Mouse (Mus musculus) embryonic facial prominence, embryonic 11.5 days (tissue): Measurements from ENCODE around the gene Creld2. TPM values are rescaled to one million over a fixed set of nuclear protein-coding genes. Genes with fewer than 3 reads are reported as not detected.

ENCODE experiments used
- ATAC-seq: fragments of 200-750 bp; cut with Nextera tagmentation; replicated peaks from 2 replicates; pipeline ENCODE4 v1.8.0; 2017; ENCODE audit warnings: low read depth; ENCODE audit not compliant: insufficient number of reproducible peaks, low FRiP score, low TSS enrichment
- DNase-seq: peaks from one replicate; pipeline ENCODE4 v3.0.0-alpha.2; 2015; ENCODE audit warnings: low spot score
- H3K27ac ChIP-seq: fragments of 300-500 bp; sonication (generic); replicated peaks from 2 replicates; pipeline ENCODE4 v1.5.1; 2014; ENCODE audit warnings: mild to moderate bottlenecking, low read depth, low read length, control low read depth
- H3K27me3 ChIP-seq: fragments of 300-500 bp; sonication (generic); 2 replicates; pipeline ENCODE4 v1.6.1; 2014; ENCODE audit warnings: mild to moderate bottlenecking, low read length, moderate library complexity, mixed read lengths; ENCODE audit not compliant: control insufficient read depth, insufficient read depth
- H3K36me3 ChIP-seq: fragments of 300-500 bp; sonication (generic); replicated peaks from 2 replicates; pipeline ENCODE4 v1.6.1; 2014; ENCODE audit warnings: low read depth, mild to moderate bottlenecking, low read length, moderate library complexity, mixed read lengths; ENCODE audit not compliant: control insufficient read depth, insufficient read depth
- H3K4me1 ChIP-seq: fragments of 300-500 bp; sonication (generic); 2 replicates; pipeline ENCODE4 v1.6.1; 2014; ENCODE audit warnings: low read length, mixed read lengths; ENCODE audit not compliant: control insufficient read depth, insufficient read depth
- H3K4me2 ChIP-seq: fragments of 300-500 bp; sonication (generic); 2 replicates; pipeline ENCODE4 v1.6.1; 2014; ENCODE audit warnings: low read depth, mild to moderate bottlenecking, control low read depth, low read length, moderate library complexity
- H3K4me3 ChIP-seq: fragments of 300-500 bp; sonication (generic); 2 replicates; pipeline ENCODE4 v1.5.1; 2014; ENCODE audit warnings: low read depth, low read length, control low read depth
- H3K9ac ChIP-seq: fragments of 300-500 bp; sonication (generic); replicated peaks from 2 replicates; pipeline ENCODE4 v1.6.1; 2014; ENCODE audit warnings: mild to moderate bottlenecking, control low read depth, low read length
- H3K9me3 ChIP-seq: fragments of 300-500 bp; sonication (generic); replicated peaks from 2 replicates; pipeline ENCODE4 v1.6.1; 2016; ENCODE audit warnings: mild to moderate bottlenecking, low read length, inconsistent platforms, mixed read lengths; ENCODE audit not compliant: control insufficient read depth
- WGBS: fragments of 180-500 bp; shearing (Covaris S2); extraction: QIAGEN DNeasy Blood & Tissue Kit; methylation state at CpG from one replicate; pipeline ENCODE4 v1.1.7; 2014; 5-methylcytosine and 5-hydroxymethylcytosine counted together
- polyA plus RNA-seq: library from polyadenylated mRNA; unstranded; fragments of >200 nt; fragmentation: Nextera tagmentation; extraction: Ambion mirVana; gene quantifications from 2 replicates; pipeline ENCODE4 v1.2.1, GENCODE M21; 2014

The Creld2 gene
- polyA plus RNA-seq, 1 experiment from 2014 or later = 76.6 TPM

DNA sequence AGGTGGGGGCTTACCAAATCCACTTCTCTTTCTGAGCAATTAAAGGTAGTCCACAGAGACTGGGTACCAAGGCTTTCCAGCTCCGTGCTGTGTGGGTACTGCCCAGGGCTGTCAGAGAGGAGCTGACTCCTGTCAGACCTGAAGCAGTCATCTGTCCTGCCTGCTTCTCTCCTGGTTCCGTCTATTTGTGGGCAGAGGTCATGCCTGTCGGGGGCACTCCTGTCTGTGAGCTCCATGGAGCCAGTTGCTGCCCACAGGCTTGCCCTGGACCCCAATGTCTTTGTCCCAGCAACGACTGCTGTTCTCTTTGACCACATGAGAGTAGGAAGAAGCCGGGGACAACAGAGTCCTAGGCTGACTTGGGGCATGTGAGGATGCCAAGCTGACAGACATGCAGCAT, 37.2 kb downstream of the Creld2 start:
- Histone ChIP-seq H3K9ac (no peak overlapping the region), H3K4me2 (no peak overlapping the region), H3K4me1 (no peaks in the 10 kb centered on the region), H3K9me3 (no peaks in the 10 kb centered on the region), H3K36me3 (no peaks in the 10 kb centered on the region), H3K4me3 (no peak overlapping the region), H3K27ac (no peak overlapping the region), H3K27me3 (no peaks in the 10 kb centered on the region)
- DNase-seq (no peak), ATAC-seq (no peak)
- WGBS = 83% methylated on average over 5 of the region's 5 CpGs

DNA sequence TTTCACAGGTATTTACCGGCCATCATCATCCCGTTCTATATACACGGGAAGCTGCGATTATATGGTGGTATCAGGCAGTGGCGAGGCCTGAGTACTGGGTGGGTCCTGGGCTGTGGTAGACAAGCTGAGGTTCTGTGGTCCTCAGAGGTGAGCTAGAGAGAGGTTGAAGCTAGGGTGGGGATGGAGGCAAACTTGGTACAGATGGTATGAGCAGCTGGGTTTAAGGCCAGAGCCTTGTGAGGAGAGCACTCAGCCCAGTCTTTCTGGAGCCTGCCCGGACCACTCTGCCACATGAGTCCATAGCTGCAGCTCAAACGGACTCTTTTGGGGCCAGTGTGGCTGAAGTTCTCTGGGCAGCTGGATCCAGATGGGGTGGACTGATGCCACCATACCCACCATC, 37.9 kb downstream of the Creld2 start:
- 90% methylated on average over 7 of the region's 7 CpGs for WGBS
- no peak overlapping the region for H3K27ac ChIP-seq

DNA sequence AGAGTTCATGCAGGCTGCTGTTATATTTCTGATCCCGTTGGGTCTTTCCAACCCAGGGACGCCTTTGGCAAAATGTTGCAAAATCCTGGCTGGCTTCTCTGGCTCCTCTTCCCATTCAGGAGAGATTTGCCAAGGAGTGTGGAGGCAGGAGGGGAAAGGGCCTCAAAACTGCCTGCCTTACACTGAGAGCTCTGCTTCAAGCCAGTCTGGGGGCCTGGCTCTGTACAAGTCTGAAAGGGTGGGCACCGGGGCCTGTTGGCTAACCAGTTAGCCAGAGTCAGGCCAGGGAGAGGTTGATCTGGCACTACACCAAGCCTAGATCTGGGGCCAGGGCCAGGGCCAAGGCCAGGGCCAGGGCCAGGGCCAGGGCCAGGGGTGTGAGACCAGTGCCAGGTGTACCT, 38.7 kb downstream of the Creld2 start:
- ATAC-seq (no peak), DNase-seq (no peak)
- Histone ChIP-seq H3K4me2 (no peak overlapping the region), H3K9me3 (no peaks in the 10 kb centered on the region), H3K9ac (no peak overlapping the region), H3K36me3 (no peaks in the 10 kb centered on the region), H3K4me1 (no peaks in the 10 kb centered on the region), H3K27me3 (no peaks in the 10 kb centered on the region), H3K27ac (no peak overlapping the region), H3K4me3 (no peak overlapping the region)
- WGBS = 98% methylated on average over 3 of the region's 3 CpGs

More for the DNA sequence above, 37.9 kb downstream of the Creld2 start:
- H3K36me3 ChIP-seq = no peaks in the 10 kb centered on the region
- no peak overlapping the region for H3K9ac ChIP-seq
- H3K4me1 ChIP-seq = no peaks in the 10 kb centered on the region
- DNase-seq (no peak), ATAC-seq (no peak)
- H3K4me3 ChIP-seq = no peak overlapping the region
- H3K4me2 ChIP-seq = no peak overlapping the region
- no peaks in the 10 kb centered on the region for H3K9me3 ChIP-seq
- no peaks in the 10 kb centered on the region for H3K27me3 ChIP-seq

DNA sequence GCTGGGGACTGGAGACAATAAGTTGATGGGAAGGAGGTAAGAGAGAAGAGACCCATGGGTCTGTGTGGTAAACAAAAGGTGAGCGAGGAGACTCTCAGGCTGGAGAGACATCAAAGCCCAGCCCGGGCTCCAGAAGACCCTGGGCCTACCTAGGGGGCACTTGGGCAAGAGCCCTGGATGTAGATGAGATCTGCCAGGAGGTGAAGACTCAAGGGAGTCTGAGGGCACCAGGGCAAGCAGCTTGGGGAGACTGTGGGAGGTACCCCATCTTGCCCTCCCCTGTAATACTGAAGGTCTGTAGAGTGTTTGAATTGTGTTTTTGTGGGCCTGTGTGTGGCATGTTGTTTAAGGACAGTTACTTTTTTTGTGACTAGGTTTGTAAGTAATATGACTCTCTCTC, 39.3 kb downstream of the Creld2 start:
- Histone ChIP-seq H3K36me3 (no peaks in the 10 kb centered on the region), H3K4me2 (no peak overlapping the region), H3K9me3 (no peaks in the 10 kb centered on the region), H3K9ac (no peak overlapping the region), H3K27me3 (no peaks in the 10 kb centered on the region), H3K4me3 (no peak overlapping the region), H3K27ac (no peak overlapping the region), H3K4me1 (no peaks in the 10 kb centered on the region)
- WGBS = 72% methylated on average over 2 of the region's 2 CpGs
- DNase-seq (no peak), ATAC-seq (no peak)

DNA sequence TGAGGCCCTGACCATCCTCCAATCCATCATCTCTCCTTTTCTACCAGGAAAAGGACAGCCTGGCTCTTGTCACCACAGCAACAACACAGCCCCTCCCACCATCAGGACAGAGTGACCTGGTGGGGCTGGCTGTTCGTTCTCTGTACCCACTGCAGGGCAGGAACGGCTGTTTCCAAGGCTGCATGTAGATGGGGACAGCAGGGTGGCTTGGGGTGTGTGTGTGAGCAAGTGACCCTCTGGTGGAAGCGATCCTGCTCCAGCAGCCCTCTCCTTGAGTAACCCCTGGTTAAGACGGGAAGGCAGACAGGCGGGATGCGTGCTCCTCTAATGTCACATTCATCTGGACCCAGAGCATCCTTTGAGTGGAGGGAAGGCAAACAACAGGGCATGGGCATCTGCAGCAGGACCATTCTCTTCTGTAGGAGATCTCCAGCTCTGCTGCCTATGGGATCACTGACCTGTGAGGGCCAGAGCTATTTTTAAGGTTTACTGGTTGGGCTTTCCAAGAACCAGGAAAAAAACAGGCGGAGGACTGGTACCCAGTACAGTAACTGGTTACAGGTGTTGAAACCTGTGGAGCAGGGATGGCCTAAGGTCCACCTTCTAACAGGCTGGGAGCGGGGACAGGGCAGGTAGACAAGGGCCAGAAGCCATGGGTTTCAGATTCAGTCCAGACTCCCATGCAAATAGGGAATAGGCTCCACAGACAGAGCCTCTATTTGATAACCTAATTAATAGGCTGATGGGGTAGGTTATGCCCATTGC, 39.9 kb downstream of the Creld2 start:
- Histone ChIP-seq H3K27ac (no peak overlapping the region), H3K4me3 (no peak overlapping the region), H3K4me1 (peaks cover 3% of the 10 kb centered on the region; the same call in 1 of the 2 replicates), H3K9ac (no peak overlapping the region), H3K36me3 (no peaks in the 10 kb centered on the region), H3K4me2 (no peak overlapping the region), H3K9me3 (no peaks in the 10 kb centered on the region), H3K27me3 (no peaks in the 10 kb centered on the region)
- DNase-seq = no peak
- no peak for ATAC-seq
- WGBS = 73% methylated on average over 8 of the region's 8 CpGs

DNA sequence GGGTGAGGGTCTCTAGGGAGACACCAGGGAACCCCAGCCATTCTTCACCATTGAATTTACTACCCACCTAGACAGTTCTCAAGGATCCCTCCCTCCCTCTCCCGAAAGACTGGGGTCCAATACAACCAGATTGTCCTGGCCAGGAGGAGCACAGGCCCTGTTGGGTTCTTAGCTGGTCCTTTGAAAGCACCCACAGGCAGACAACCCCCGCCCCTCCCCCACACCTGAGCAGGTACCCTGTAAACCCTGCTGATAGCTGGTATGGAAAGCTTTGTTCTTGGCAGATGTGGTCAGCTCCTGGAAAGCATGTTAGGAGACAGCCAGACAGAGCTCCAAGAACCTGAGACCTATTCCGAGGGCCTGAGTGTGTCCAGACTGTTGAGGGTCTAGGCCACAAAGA, 41.3 kb downstream of the Creld2 start:
- H3K27ac ChIP-seq = no peak overlapping the region
- DNase-seq (no peak), ATAC-seq (no peak)
- H3K9ac ChIP-seq = no peak overlapping the region
- no peaks in the 10 kb centered on the region for H3K27me3 ChIP-seq
- H3K36me3 ChIP-seq = peaks cover 3% of the 10 kb centered on the region
- H3K4me1 ChIP-seq = peaks cover 7% of the 10 kb centered on the region; the same call in 1 of the 2 replicates
- no peak overlapping the region for H3K4me3 ChIP-seq
- 82% methylated on average over 3 of the region's 3 CpGs for WGBS
- no peak overlapping the region for H3K4me2 ChIP-seq
- no peaks in the 10 kb centered on the region for H3K9me3 ChIP-seq

DNA sequence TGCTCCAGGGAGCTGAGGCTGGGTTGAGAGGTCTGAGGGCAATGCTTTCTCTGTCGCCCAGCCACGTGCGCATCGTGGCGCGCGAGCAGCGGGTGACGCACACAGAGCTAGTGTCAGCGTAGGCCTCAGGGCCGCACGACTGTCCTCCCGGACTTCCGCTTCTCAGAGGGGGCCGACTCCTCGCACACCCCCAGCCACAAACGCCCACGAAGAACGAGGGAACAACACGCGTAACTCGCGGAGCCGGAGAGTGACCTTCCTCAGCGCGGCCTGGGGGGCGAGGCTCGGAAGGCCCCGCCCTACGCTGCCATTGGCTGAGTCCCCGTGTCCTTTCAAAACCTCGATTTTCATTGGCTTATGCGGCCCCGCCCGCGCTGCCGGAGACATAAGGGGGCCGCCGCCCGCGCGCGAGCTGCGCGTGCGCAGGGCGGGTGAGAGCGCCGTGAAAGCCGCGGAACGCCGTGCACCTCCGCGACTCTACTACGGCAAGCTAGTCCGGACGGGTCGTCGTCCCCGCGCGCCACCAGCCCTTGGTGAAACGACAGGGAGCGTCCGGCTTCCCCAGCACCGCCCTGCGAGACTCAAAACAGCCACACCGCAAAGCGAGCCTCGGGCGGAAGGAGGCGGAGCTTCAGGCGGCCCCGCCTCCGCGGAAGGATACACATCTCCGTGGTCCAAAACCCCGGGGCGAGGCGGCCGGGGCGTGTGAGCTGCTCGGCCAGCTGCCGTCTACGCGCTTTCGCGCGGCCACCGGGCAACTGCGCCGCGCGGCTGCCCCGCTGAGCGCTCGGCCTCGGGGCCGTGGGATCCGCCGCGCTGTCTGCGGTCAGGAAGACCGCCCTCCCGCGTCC, 42.6 kb downstream of the Creld2 start, which contains the start of gene Pim3:
Gene Pim3 (plus strand): TSS at position 415 of the 851 bp plus-strand sequence.
- Histone ChIP-seq H3K4me3 (peak within 1 kb of the TSS; percentile 91), H3K9me3 (no peaks in the 10 kb centered on the region), H3K36me3 (peaks cover 3% of the 10 kb centered on the region), H3K4me1 (peaks cover 7% of the 10 kb centered on the region; the same call in 1 of the 2 replicates), H3K9ac (peak within 1 kb of the TSS; percentile 87), H3K4me2 (peak within 1 kb of the TSS; percentile 97), H3K27ac (peak within 1 kb of the TSS; percentile 91), H3K27me3 (no peaks in the 10 kb centered on the region)
- under 1% methylated on average over 102 of the region's 107 CpGs for WGBS
- ATAC-seq = peak; percentile 71
- peak; percentile 97 for DNase-seq
